Mouse (Mus musculus) forebrain, embryonic 15.5 days (tissue): ENCODE measurements around the gene Palm3. TPM values are rescaled to one million over a fixed set of nuclear protein-coding genes. Genes with fewer than 3 reads are reported as not detected.
A peak's percentile ranks its signal among the peaks of the same experiment; 100 is the strongest.

ENCODE experiments used
- ATAC-seq: fragments of 200-750 bp; cut with Nextera tagmentation; replicated peaks from 2 replicates; pipeline ENCODE4 v1.8.0; 2017; ENCODE audit warnings: mild to moderate bottlenecking, moderate TSS enrichment, moderate library complexity
- H3K27ac ChIP-seq: fragments of 300-500 bp; sonication (generic); replicated peaks from 2 replicates; pipeline ENCODE4 v1.5.1; 2015; ENCODE audit warnings: mild to moderate bottlenecking, inconsistent platforms
- H3K27me3 ChIP-seq: fragments of 300-500 bp; sonication (generic); 2 replicates; pipeline ENCODE4 v1.6.1; 2015; ENCODE audit warnings: inconsistent platforms
- H3K36me3 ChIP-seq: fragments of 300-500 bp; sonication (generic); 2 replicates; pipeline ENCODE4 v1.6.1; 2015; ENCODE audit warnings: mild to moderate bottlenecking, inconsistent platforms
- H3K4me1 ChIP-seq: fragments of 300-500 bp; sonication (generic); 2 replicates; pipeline ENCODE4 v1.6.1; 2015; ENCODE audit warnings: inconsistent platforms
- H3K4me2 ChIP-seq: fragments of 300-500 bp; sonication (generic); replicated peaks from 2 replicates; pipeline ENCODE4 v1.6.1; 2015; ENCODE audit warnings: mild to moderate bottlenecking, inconsistent platforms
- H3K4me3 ChIP-seq: fragments of 300-500 bp; sonication (generic); 2 replicates; pipeline ENCODE4 v1.5.1; 2015; ENCODE audit warnings: mild to moderate bottlenecking, inconsistent platforms
- H3K9ac ChIP-seq: fragments of 300-500 bp; sonication (generic); replicated peaks from 2 replicates; pipeline ENCODE4 v1.6.1; 2015; ENCODE audit warnings: mild to moderate bottlenecking, inconsistent platforms
- H3K9me3 ChIP-seq: fragments of 300-500 bp; sonication (generic); 2 replicates; pipeline ENCODE4 v1.6.1; 2016; ENCODE audit warnings: inconsistent platforms
- WGBS: fragments of 180-500 bp; shearing (Covaris S2); methylation state at CpG from one replicate; pipeline ENCODE4 v1.1.7; 2015; ENCODE audit warnings: mixed read lengths; 5-methylcytosine and 5-hydroxymethylcytosine counted together
- polyA plus RNA-seq: library from polyadenylated mRNA; unstranded; fragments of >200 nt; fragmentation: Nextera tagmentation; extraction: Ambion mirVana; gene quantifications from 2 replicates; pipeline ENCODE4 v1.2.1, GENCODE M21; 2015

Gene Palm3
- polyA plus RNA-seq: 0.94 and 2.6 TPM in 2 replicates

- 11% methylated on average over 18 of the region's 18 CpGs for whole genome bisulfite sequencing
- Histone ChIP-seq H3K9me3 (no peaks in the 10 kb centered on the region), H3K9ac (no peak within 1 kb of the TSS), H3K4me1 (peaks cover 5% of the 10 kb centered on the region), H3K4me2 (no peak within 1 kb of the TSS), H3K36me3 (no peaks in the 10 kb centered on the region), H3K4me3 (no peak within 1 kb of the TSS), H3K27ac (no peak within 1 kb of the TSS), H3K27me3 (peaks cover 8% of the 10 kb centered on the region)
- ATAC-seq: no peak
These were observed at the start of gene Palm3 for GRCm38 (mm10) chr8:84021096-84021495. Gene Palm3 (plus strand): TSS chr8:84021471.

- Histone ChIP-seq H3K9me3 (no peaks in the 10 kb centered on the region), H3K9ac (peak overlapping the region; percentile 73), H3K4me3 (peak overlapping the region; percentile 90), H3K27ac (peak overlapping the region; percentile 69; the same call in 1 of the 2 replicates), H3K27me3 (no peaks in the 10 kb centered on the region), H3K4me1 (peaks cover 20% of the 10 kb centered on the region), H3K36me3 (peaks cover 6% of the 10 kb centered on the region; the same call in 1 of the 2 replicates), H3K4me2 (peak overlapping the region; percentile 83)
- ATAC-seq: no peak
- WGBS: 80% methylated on average over 6 of the region's 6 CpGs
These were observed 49.6 kb upstream of the Palm3 start for GRCm38 (mm10) chr8:83971661-83972060.

DNA sequence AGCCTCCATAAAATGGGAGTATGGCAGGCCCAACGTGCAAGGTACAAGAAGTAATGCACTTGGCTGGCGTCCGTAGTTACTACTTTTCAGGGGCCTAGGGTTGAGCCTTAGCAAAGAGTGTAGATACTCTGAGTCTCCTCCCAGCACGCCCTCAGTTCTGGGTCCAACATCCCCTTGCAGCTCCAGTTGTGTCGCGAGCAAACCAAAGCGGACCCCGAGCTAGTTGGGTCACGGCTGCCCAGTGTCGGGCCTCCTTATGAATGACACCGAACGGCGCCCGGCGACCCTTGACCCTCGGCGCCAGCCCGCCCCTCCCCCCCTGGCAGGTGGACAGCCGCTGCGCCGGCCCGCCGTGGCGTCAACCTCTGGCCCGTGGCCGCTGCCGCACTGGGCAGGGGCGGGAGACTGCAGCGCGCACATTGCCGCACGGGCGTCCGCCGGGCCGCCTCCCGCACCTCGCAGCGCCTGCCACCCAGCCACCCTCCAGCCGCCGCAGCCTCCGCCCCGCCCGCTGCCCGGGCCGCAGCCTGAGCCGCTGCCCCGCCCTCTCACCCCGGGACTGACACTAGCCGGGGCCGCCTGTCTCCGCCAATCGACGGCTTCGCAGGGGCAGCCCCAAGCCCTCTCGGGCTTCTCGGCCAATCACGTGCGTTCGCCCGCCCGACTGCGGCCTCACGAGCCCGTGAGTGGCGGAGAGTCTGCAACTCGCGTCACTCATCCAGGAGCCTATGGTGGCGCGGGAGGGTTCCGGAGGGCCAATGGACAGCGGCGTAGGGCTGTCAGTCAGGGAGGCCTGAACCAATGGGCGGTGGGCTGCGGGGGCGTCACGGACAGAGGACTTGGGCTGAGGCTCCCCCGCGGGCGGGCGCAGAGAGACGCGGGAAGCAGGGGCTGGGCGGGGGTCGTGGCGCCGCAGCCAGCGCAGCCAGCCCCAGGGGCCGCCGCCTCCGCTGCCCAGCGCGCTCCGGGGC is 48.8 kb upstream of the Palm3 start, which contains the start of gene Prkaca:
Gene Prkaca, plus strand, starts transcription at position 844 of the 971 bp plus-strand sequence.
- under 1% methylated on average over 71 of the region's 94 CpGs for WGBS
- Histone ChIP-seq H3K4me2 (peak within 1 kb of the TSS; percentile 96), H3K9ac (peak within 1 kb of the TSS; percentile 89), H3K36me3 (peaks cover 6% of the 10 kb centered on the region; the same call in 1 of the 2 replicates), H3K9me3 (no peaks in the 10 kb centered on the region), H3K4me1 (peaks cover 28% of the 10 kb centered on the region), H3K27ac (peak within 1 kb of the TSS; percentile 81), H3K27me3 (no peaks in the 10 kb centered on the region), H3K4me3 (peak within 1 kb of the TSS; percentile 90)
- peak; percentile 100 for ATAC-seq

- H3K4me3 ChIP-seq: peak overlapping the region; percentile 90
- H3K27ac ChIP-seq: peak overlapping the region; percentile 81
- 0 out of 2 replicates have a peak, but pooled peaks cover 3% of the 10 kb centered on the region for H3K36me3 ChIP-seq
- peak overlapping the region; percentile 89 for H3K9ac ChIP-seq
- no peaks in the 10 kb centered on the region for H3K27me3 ChIP-seq
- H3K4me1 ChIP-seq: peaks cover 34% of the 10 kb centered on the region
- no peaks in the 10 kb centered on the region for H3K9me3 ChIP-seq
- WGBS: 2% methylated on average over 37 of the region's 37 CpGs
- H3K4me2 ChIP-seq: peak overlapping the region; percentile 96
- peak; percentile 46; the same call in 1 of the 2 replicates for ATAC-seq
These were observed 47.9 kb upstream of the Palm3 start for GRCm38 (mm10) chr8:83973161-83974031.

GRCm38 (mm10) chr8:83974521-83974920 is 46.8 kb upstream of the Palm3 start:
- peaks cover 34% of the 10 kb centered on the region for H3K4me1 ChIP-seq
- H3K9me3 ChIP-seq: no peaks in the 10 kb centered on the region
- peak overlapping the region; percentile 90; the same call in 1 of the 2 replicates for H3K4me3 ChIP-seq
- whole genome bisulfite sequencing: 74% methylated on average over 4 of the region's 4 CpGs
- no peak overlapping the region for H3K9ac ChIP-seq
- H3K27ac ChIP-seq: no peak overlapping the region
- ATAC-seq: no peak
- H3K36me3 ChIP-seq: no peaks in the 10 kb centered on the region
- H3K27me3 ChIP-seq: no peaks in the 10 kb centered on the region
- peak overlapping the region; percentile 96; the same call in 1 of the 2 replicates for H3K4me2 ChIP-seq

GRCm38 (mm10) chr8:83976101-83976630 is 45.1 kb upstream of the Palm3 start:
- Histone ChIP-seq H3K4me3 (no peak overlapping the region), H3K4me2 (no peak overlapping the region), H3K9ac (no peak overlapping the region), H3K4me1 (peaks cover 34% of the 10 kb centered on the region), H3K9me3 (no peaks in the 10 kb centered on the region), H3K27me3 (no peaks in the 10 kb centered on the region), H3K27ac (no peak overlapping the region), H3K36me3 (peaks cover 8% of the 10 kb centered on the region)
- 89% methylated on average over 4 of the region's 4 CpGs for WGBS
- ATAC-seq: no peak

DNA sequence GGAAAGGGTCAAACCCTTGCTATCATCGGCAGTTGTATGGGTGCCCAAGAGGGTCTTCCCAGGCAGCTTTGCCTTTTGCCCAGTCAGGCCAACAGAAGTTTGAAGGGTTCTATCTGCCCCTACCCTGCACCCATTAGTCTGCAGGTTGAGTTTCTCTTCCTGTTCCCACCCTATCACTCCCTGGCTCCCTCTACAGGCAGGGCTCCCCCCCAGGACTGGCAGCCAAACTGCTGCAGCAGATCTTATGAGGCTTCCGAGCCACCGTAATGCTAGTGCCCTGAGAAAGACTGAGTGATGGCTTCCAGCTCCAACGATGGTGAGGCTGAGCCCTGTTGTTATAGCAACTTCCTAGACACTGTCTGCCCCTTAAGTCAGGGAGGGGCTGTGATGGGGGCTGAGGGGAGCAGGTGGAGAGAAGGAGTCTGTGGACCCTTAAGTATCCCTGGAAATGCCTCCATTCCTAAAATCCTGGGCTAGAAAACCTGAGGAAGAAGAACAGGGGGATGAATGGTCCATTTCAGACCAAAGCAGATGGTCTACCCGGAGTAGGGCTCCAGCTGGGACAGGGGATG is 44.4 kb upstream of the Palm3 start:
- Histone ChIP-seq H3K9ac (no peak overlapping the region), H3K27ac (no peak overlapping the region), H3K4me3 (no peak overlapping the region), H3K4me1 (peaks cover 31% of the 10 kb centered on the region), H3K9me3 (no peaks in the 10 kb centered on the region), H3K4me2 (no peak overlapping the region), H3K36me3 (peaks cover 15% of the 10 kb centered on the region), H3K27me3 (no peaks in the 10 kb centered on the region)
- WGBS: 81% methylated on average over 5 of the region's 5 CpGs
- ATAC-seq: no peak

- Histone ChIP-seq H3K9ac (no peak overlapping the region), H3K4me1 (peaks cover 28% of the 10 kb centered on the region), H3K4me2 (no peak overlapping the region), H3K27me3 (no peaks in the 10 kb centered on the region), H3K36me3 (peaks cover 21% of the 10 kb centered on the region), H3K4me3 (no peak overlapping the region), H3K27ac (0 out of 2 replicates have a peak overlapping the region, but pooled peaks have one; percentile 12), H3K9me3 (no peaks in the 10 kb centered on the region)
- 56% methylated on average over 6 of the region's 6 CpGs for WGBS
- no peak for ATAC-seq
These were observed 43.6 kb upstream of the Palm3 start for GRCm38 (mm10) chr8:83977646-83978045.

DNA sequence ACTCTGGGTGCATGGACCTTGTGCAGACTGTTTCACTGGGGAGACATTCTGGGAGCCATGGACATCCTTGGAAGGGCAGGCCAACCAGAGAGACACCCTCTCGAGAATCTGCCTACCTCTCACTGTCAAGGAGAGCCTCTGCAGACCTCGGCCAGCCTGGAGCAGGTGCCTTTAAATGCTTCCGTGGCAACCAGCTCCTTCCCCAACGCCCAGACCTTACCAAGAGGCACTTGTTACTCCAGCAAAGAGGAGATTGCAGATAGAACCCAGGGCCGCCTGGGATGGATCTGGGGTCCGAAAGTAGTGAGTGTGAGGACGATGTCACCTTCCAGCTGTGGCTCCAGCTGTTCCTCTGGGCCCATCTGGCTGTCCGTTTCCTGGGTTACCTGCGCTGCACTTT is 43.1 kb upstream of the Palm3 start:
- no peak overlapping the region for H3K4me3 ChIP-seq
- H3K36me3 ChIP-seq: peaks cover 27% of the 10 kb centered on the region
- 0 out of 2 replicates have a peak overlapping the region, but pooled peaks have one; percentile 12 for H3K27ac ChIP-seq
- peaks cover 27% of the 10 kb centered on the region for H3K4me1 ChIP-seq
- no peaks in the 10 kb centered on the region for H3K9me3 ChIP-seq
- H3K9ac ChIP-seq: no peak overlapping the region
- WGBS: 72% methylated on average over 9 of the region's 9 CpGs
- H3K4me2 ChIP-seq: no peak overlapping the region
- no peak for ATAC-seq
- H3K27me3 ChIP-seq: no peaks in the 10 kb centered on the region

DNA sequence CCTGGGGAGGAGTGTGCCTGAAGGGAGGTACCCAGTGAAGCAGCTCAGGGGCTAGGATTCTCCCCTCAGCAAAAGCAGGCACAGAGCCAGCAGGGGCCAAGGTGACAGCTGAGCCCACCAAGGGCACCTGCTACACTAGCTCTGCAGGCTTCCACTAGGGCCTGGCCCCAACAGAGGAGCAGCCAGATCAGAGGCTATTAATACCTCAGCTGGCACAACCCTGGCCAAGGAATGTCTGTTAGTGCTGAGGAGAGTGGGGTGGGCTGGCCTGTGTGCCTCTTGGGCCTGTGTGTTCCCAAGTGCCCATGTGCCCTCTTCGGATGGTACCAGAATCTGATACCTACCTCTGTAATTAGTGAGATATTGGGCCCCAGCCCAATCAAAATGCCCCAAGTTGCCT is 41.0 kb upstream of the Palm3 start:
- Histone ChIP-seq H3K4me2 (no peak overlapping the region), H3K9me3 (no peaks in the 10 kb centered on the region), H3K4me3 (no peak overlapping the region), H3K4me1 (peaks cover 14% of the 10 kb centered on the region), H3K27ac (no peak overlapping the region), H3K36me3 (peaks cover 41% of the 10 kb centered on the region), H3K27me3 (no peaks in the 10 kb centered on the region), H3K9ac (no peak overlapping the region)
- ATAC-seq: no peak
- 91% methylated on average over 1 of the region's 1 CpGs for WGBS

DNA sequence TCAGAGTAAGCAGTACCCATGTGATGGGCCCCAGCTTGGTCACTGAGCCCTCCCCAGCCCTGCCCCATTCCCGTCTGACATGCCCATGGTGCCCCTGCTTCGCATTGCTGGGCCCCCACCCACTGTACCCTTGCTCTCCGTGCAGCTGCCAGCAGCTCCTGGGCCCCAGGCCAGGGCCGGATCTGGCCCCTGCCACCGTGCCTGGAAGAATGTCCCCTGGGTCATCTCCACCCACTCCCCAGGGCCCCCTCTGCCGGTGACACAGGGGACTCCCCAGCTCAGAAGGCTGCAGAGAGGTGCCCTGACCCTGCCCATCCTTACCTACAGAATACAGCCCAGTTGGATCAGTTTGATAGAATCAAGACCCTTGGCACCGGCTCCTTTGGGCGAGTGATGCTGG is 40.4 kb upstream of the Palm3 start:
- no peaks in the 10 kb centered on the region for H3K9me3 ChIP-seq
- H3K27ac ChIP-seq: no peak overlapping the region
- H3K9ac ChIP-seq: no peak overlapping the region
- H3K27me3 ChIP-seq: no peaks in the 10 kb centered on the region
- ATAC-seq: no peak
- 80% methylated on average over 8 of the region's 8 CpGs for WGBS
- H3K4me3 ChIP-seq: no peak overlapping the region
- no peak overlapping the region for H3K4me2 ChIP-seq
- H3K4me1 ChIP-seq: peaks cover 14% of the 10 kb centered on the region
- peaks cover 44% of the 10 kb centered on the region for H3K36me3 ChIP-seq
